Mouse (Mus musculus) cerebellum, adult (tissue): ENCODE results near the gene Gm10061.
"Not testable (repeated sequence)": the region's sequence is repeated elsewhere in the genome, so short reads cannot be mapped to it uniquely, and the experiment has no call there.

Experiments used
- ATAC-seq: cut with Nextera tagmentation; 2 replicates; pipeline ENCODE4 v1.9.2; 2017; ENCODE audit warnings: mild to moderate bottlenecking, moderate library complexity, mixed read lengths; ENCODE audit not compliant: insufficient number of reproducible peaks, low FRiP score, low TSS enrichment

Gene Gm10061

GRCm38 (mm10) chr16:89150786-89151185 is at the start of gene Gm10061:
Gene Gm10061, plus strand, starts transcription at chr16:89151086.
- no peak for ATAC-seq

GRCm38 (mm10) chr16:89140551-89140950 is 10.3 kb upstream of the Gm10061 start, which contains the start of gene Gm6358:
Gene Gm6358, plus strand, starts transcription at chr16:89140851.
- no peak for ATAC-seq

GRCm38 (mm10) chr16:89157652-89158051 is 6.8 kb downstream of the Gm10061 start, which contains the start of gene Gm9789:
Gene Gm9789, plus strand, starts transcription at chr16:89157952.
- no peak for ATAC-seq

- ATAC-seq, result not testable (repeated sequence)
Observed at GRCm38 (mm10) chr16:89169190-89169589, 18.3 kb downstream of the Gm10061 start, which contains the start of gene Gm7735. Gene Gm7735, plus strand, starts transcription at chr16:89169490.

DNA sequence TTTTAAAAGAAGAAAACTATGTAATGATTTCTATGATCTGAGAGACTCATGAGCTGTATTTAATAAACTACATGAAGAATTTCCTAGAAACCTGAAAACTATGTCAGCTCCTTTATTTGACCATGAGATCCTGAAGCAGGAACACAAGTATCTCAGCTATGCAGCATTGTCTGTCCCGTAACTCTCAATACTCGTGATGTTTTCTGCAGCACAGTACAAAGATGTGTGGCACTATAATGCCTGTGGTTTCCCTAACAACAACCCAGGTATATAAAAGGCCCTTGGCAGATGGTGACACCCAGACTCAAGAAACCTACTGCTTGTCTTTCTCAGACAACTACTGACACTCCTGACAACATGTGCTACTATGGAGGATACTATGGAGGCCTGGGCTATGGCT is 23.5 kb downstream of the Gm10061 start, which contains the start of gene 1110057P08Rik:
Gene 1110057P08Rik, plus strand, starts transcription at position 301 of the 400 bp plus-strand sequence.
- ATAC-seq, result no peak

DNA sequence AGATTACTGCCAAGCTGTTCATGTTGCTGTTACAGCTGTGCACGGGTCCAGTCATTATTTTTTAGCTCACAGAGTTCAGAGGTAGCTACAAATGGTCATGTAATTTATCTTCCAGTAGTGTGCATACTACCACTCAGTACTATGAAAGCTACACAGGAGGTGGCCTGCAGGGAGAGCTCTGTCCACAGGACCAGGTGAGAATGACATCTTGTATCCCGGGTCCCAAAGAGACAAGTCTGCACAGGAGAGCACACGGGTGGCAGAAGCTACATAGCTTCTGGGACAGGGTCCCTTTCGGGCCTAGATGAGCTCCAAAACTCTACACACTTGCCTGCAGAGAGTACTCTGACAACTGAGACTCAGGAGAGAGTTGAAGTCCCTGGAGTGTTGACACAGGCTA is 37.7 kb downstream of the Gm10061 start:
- no peak for ATAC-seq
